Mouse (Mus musculus): ENCODE measurements around the gene Ctc1. TPM values are rescaled to one million over a fixed set of nuclear protein-coding genes. Genes with fewer than 3 reads are reported as not detected.

Gene Ctc1
- polyA plus RNA-seq, 1 experiment: 27.5 TPM

DNA sequence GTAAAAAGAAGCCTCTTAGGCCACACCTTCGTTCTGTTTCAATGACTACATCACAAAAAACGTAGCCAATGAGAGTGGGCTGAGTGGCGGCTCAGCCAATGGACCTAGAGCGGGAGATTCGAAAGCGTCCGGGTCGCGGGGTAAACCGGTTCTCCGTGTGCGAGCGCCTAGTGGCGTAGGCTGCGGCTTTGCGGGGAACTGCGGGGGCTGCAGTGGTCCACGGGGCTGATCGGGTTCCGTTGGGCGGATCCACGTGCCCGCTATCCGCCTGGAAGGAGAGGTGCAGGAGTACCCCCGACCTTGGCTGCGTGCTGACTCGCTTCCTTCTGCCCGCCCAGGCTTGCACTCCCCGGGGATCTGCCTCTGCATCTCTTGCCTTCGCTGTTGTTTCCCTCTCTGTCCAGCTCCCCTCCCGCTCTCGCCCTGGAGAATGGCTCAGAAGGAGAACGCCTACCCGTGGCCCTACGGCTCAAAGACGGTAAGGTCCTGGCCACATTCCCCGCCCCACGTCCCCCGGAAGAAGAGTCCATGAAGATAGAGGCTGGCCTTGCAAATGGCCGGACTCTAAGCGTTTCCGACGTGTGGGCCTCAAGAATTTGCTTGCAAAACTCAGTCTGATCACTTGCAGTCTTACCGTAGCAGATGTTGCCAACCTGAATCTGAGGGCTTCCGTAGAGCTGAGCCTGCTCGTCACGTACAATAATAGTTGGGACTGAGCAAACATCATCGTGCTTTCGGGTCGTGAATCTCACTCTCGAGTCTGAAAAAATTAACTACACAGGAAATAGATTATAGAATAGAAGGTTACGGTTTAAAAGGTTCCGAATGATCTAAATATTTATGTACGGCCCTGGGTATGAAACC, 30.1 kb downstream of the Ctc1 start, which contains the start of gene Aurkb:
Aurkb (plus strand) TSS at position 117 of the 864 bp plus-strand sequence.
- under 1% methylated on average over 54 of the region's 54 CpGs for WGBS
- DNase-seq (ENCODE audit: low read depth, low spot score): no peak

DNA sequence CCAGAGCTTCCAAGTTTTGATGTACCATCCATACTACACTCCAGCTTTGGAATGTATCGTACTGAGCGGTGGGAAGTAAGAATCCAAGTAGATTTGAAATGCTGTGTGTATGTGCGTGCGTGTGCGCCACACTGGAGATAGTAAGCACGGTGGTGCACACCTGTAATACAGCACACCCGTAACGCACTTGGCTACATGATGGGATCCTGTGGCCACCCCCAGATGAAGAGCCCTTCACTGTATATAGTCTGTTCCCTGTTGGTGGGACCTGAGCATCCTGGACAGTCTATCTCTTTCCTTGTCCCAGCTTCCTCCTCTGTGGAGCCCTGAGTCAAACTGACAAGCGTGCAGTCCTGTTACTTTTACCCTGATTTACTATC, 30.7 kb downstream of the Ctc1 start:
- 6% methylated on average over 9 of the region's 9 CpGs for WGBS
- DNase-seq (ENCODE audit: low read depth, low spot score): no peak

DNA sequence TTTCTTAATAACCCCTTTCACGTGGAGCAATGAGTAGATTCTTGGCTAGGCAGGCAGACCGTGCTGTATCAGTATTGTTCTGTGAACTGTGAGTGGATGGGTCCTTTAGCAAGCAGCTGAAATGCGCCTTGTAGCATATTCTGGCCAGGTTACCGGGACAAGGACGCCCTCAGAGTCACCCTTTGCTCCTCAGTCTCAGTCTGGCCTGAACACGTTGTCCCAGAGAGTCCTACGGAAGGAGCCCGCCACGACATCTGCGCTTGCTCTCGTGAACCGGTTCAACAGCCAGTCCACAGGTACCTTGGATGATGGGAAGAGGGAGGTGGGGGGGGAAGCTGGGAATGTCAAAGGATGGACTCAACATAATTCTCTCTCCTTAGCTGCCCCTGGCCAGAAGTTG, 31.9 kb downstream of the Ctc1 start:
- DNase-seq (ENCODE audit: low read depth, low spot score): no peak
- 86% methylated on average over 12 of the region's 12 CpGs for WGBS

DNA sequence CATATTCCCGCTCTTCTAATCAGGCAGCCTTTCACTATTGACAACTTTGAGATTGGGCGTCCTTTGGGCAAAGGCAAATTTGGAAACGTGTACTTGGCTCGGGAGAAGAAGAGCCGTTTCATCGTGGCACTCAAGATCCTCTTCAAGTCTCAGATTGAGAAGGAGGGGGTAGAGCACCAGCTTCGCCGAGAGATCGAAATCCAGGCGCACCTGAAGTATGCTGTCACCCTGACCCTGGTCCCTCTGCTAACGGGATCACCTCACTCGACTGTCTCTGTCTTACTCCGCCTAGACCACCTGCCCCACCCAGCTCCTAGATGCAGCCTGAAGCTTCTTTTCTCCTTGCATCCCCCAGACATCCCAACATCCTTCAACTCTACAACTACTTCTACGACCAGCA, 32.4 kb downstream of the Ctc1 start:
- WGBS: 91% methylated on average over 14 of the region's 14 CpGs
- no peak for DNase-seq (ENCODE audit: low read depth, low spot score)

DNA sequence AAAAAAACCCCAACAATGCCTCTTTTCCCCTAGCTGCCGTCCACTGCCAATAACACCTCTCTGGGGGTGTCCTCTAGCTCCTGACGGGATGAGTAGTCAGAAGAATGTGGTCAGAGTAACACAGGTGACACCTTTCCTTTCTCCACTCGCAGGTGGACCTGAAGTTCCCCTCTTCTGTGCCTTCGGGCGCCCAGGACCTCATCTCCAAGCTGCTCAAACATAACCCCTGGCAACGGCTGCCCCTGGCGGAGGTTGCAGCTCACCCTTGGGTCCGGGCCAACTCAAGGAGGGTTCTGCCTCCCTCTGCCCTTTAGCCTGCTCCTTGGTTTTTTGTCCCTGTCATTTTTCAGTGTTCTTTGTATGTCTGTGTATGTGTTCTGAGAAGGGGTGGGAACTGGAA, 35.0 kb downstream of the Ctc1 start:
- no peak for DNase-seq (ENCODE audit: low read depth, low spot score)
- 92% methylated on average over 8 of the region's 8 CpGs for WGBS

DNA sequence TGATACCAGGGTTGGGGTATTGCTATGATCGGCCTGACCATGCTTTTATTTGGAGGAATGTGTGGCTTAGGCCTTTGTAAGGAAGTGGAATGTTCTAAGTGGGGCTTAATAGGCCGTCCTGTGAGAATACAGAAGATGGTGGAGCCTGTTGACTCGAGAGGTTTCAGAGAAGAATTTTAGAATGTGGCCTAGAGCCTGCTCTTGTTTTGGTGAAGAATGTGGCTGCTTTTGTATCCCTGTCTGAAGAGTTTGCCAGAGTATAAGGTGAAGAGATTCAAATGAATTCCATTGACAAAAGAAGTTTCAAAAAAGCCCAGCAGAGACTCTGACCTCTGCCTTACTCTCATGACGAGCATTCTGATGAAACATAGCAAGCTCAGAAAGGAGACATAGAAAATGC, 36.1 kb downstream of the Ctc1 start:
- WGBS: 85% methylated on average over 4 of the region's 4 CpGs
- DNase-seq (ENCODE audit: low read depth, low spot score): no peak

DNA sequence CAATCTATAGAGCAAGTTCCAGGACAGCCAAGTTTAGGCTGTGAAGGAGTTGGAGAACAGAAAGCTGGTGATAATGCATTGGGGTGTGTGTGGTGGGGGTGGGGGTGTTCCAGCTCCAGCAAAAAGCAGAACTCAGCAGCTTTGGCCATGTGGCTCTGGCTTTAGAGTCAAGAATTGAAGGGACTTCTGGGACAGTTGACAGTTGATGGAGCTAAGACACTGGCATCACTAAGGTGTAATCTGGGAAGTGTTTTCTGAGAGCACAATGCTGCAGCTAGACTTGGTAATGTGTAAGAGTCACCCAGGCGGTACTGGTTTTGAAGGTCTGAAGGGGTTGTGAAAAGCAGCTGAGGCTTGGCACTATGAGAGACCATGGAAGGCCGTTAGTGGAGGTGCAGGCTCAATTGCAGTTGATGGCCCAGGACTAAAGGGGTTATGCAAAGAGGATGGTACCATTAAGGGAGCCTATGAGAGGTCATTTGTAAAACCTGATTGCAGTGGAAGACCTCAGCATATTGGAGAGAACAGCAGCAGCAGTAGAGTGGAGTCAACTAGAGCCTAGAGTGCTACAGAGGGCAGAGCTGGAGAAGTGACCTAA, 37.2 kb downstream of the Ctc1 start:
- WGBS: 89% methylated on average over 2 of the region's 2 CpGs
- DNase-seq (ENCODE audit: low read depth, low spot score): no peak

DNA sequence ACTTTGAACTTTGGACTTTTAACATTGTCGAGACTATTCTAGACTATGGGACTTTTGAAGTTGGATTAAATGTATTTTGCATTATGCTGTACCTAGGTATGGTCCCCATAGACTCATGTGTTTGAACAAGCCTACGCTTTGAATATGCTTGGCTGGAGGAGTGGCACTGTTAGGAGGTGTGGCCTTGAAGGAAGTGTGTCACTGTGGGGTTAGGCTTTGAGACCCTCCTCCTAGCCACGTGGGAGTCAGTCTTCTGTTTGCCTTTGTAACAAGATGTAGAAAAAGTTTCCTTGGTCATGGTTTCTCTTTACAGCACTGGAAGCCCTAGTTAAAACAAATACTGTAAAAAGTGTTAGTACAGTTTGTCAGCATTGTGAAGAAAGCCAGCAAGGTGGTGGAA, 38.1 kb downstream of the Ctc1 start:
- no peak for DNase-seq (ENCODE audit: low read depth, low spot score)
- WGBS: 32% methylated on average over 3 of the region's 3 CpGs

DNA sequence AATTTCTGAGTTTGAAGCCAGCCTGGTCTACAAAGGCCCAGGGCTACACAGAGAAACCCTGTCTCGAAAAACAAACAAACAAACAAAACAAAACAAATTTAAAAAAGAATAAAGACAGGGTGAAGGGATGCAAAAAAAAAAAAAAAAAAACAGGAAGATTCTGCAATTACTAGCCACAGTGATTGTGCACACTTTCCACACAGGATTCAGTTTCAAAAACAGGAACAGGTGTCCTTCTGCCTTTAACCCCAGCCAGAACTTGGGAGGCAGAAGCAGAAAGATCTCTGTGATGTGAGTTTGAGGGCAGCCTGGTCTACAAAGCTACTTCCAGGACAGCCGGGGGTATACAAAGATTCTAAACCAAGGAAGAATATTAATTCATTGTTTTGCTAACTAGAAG, 42.6 kb downstream of the Ctc1 start:
- WGBS: 60% methylated on average over 2 of the region's 2 CpGs
- no peak for DNase-seq (ENCODE audit: low read depth, low spot score)

DNA sequence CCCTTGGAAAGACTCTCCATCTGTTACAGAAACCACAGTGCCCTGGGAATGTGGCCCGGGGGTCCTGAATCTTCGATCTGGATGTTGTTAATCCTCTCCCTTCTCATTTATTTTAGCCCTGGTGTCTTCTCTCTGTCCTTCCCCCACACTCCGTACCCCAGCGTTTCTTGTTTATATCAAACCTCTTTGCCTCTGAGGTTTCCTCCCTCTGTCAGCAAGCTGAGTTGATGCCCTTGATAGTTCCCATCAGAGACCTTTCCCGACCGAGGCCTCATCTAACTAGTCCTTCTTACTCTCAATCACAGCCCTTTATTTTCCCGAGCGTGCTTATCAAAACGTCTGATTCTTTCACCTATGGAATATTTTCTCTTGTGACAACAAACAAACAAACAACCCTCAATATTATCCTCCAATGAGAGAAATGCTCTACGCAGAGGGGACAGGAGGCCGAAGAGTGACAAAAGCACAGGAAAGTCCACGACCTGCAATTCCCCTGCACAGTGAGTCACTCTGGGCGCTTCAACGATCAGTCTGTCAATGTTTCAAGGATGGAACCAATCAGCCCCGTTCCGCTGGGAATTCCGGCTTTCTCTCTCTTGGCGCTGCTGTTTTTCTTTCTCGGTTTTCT, 43.1 kb downstream of the Ctc1 start:
- WGBS: under 1% methylated on average over 19 of the region's 19 CpGs
- no peak for DNase-seq (ENCODE audit: low read depth, low spot score)

DNA sequence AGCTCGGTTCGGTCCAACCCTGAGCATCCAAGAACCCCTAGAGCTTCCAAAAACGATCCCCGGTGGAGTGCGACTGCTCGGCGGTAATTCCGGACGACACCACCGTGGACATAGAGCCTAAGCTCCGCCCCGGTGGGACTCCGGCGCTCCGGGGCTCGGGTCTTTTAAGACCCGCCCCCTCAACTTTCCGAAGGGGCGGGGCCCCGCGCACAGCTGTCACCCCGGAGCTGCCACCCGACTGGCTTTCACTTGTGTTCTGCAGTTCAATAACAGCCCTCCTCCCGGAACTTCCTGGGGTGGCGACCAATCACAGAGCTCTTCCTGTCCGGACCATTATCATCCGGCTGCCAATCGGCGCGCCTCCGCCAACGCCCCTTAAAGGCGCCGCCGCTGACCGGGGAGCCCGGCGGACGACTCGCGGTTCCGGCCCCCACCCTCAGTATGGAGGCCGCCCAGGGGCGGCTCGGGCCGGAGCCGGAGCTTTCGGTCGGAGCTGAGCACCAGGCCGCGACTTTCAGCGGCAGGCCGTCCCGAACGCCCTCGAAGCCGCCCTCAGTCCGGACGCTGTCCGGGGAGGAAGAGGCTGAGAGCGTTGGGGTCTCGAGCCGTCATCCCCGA, 43.8 kb downstream of the Ctc1 start, which contains the start of gene Borcs6:
Borcs6 (plus strand) TSS at position 361 of the 618 bp plus-strand sequence.
- DNase-seq (ENCODE audit: low read depth, low spot score): no peak
- under 1% methylated on average over 64 of the region's 64 CpGs for WGBS

DNA sequence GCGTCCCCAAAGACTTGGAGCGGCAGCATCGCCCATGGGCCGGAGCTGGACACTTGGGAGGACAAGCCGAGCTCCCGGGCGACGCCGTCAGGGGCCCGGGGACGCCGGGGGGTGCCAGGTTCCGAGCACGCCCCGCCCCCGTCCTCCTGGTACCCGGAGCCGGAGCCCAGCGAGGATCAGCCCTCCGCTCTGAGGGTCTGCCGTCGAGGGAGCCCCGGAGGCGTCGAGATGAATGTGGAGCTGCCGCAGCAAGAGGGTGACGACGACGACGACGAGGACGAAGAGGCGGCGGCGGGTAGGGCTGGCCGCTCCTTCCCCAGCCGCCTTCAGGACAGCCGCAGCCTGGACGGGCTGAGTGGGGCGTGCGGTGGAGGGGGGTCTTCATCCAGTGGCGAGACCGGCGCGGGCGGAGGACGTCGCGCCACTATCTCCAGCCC, 44.3 kb downstream of the Ctc1 start:
- WGBS: under 1% methylated on average over 49 of the region's 49 CpGs
- no peak for DNase-seq (ENCODE audit: low read depth, low spot score)

DNA sequence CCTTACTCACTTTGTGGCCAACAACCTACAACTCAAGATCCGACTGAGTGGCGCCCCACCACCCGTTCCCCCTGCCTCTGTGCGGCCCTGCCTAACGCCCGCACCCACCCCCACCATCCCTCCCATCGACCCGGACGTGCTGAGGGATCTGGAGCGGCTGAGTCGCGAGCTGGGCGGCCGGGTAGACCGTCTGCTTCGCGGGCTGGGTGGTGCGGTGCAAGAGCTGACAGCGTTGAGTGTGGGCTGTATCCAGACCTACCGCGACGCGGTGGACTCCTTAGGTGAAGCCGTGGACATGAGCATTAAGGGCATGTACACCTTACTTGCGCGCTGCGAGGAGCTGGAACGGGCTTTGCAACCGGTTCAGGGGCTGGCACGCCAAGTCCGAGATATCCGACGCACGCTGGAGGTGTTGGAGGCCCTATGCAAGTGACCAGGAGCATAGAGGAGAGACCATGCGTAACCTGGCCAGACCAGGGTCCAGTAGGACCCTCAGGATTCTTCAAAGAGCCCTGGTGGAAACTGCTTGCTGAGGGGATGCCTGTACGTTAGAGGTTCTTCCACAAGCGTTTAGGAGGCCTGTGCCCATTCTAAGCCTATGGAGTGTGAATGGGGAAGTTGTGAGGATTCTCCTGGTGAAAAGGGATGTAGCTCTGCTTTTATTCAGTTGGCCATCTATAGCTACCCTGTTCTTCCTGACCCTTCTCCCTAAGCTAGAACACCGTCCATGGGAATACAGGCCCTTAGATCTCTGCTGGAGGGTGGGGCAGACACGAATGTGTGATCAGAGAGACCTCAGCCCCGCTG, 44.9 kb downstream of the Ctc1 start:
- 3% methylated on average over 40 of the region's 40 CpGs for WGBS
- no peak for DNase-seq (ENCODE audit: low read depth, low spot score)

DNA sequence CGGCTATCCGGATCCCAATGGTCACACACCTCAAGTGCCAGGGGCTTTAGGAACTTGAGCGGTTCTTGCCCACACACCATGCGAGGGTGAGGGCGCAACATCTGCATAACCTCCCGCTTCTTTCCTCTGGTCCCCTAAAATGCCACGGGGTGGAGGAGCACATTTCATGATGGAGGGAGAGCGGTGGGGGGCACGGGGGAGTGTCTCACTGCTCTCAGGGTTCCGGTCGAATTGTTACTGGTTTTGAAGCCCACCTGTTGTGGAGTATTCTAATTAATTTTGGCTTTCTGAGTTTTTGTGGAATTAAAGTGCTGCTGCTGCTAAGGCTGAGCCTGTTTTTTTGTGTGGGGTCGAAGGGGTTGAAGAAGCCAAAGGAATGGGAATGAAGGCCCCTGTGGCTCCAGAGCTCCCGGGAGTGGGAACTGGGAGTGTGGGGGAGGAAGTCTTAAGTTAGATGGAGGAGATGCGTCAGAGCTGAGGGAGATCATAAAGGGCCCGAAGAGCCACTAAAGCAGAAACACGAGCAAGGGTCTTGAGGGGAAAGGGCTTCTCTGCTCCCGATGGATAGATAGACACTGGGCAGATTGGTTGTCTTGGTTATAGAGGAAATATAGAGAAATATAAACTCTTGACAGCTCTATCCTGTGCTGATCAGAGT, 45.7 kb downstream of the Ctc1 start:
- DNase-seq (ENCODE audit: low read depth, low spot score): no peak
- WGBS: 47% methylated on average over 17 of the region's 17 CpGs

DNA sequence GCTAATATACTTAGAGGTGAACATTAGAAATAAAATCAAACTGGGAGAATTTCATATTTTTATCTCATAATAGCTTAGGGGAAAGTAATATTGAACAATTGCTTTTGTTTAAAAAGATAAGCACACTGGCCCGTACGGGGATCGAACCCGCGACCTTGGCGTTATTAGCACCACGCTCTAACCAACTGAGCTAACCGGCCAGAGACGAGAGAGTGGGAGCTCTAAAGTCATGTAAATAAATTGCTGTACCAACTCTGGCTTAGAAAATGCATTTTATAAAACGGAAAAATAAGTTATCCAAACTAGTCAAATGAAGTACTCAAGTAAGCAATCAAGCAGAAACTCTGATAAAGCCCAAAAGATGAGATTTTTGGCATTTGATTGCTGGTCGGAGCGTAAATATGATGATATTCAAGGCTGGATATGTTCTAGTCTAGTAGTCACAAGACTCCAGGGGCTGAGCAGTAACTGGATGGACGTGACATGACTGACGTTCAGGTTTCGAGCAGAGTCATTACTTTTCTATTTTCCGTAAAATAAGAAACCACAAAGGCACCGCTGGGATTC, 46.6 kb downstream of the Ctc1 start:
- 2% methylated on average over 17 of the region's 17 CpGs for WGBS
- DNase-seq (ENCODE audit: low read depth, low spot score): no peak

DNA sequence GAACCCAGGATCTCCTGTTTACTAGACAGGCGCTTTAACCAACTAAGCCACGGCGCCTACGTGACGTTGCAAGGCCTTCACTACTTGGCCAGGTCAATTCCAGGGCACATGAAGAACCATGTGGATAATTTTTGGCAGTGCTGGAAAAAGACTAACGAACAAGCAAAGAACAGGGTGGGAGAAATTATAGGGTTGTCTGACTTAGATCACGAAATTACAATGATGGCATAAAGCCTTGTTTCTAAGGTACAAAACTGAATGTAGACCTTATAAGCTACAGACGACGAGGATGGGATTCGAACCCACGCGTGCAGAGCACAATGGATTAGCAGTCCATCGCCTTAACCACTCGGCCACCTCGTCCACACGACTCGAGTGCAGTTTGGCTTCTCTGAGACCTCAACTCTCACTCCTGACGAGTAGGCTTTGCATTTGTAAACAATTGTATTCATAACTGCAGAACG, 47.1 kb downstream of the Ctc1 start:
- no peak for DNase-seq (ENCODE audit: low read depth, low spot score)
- WGBS: under 1% methylated on average over 19 of the region's 19 CpGs

DNA sequence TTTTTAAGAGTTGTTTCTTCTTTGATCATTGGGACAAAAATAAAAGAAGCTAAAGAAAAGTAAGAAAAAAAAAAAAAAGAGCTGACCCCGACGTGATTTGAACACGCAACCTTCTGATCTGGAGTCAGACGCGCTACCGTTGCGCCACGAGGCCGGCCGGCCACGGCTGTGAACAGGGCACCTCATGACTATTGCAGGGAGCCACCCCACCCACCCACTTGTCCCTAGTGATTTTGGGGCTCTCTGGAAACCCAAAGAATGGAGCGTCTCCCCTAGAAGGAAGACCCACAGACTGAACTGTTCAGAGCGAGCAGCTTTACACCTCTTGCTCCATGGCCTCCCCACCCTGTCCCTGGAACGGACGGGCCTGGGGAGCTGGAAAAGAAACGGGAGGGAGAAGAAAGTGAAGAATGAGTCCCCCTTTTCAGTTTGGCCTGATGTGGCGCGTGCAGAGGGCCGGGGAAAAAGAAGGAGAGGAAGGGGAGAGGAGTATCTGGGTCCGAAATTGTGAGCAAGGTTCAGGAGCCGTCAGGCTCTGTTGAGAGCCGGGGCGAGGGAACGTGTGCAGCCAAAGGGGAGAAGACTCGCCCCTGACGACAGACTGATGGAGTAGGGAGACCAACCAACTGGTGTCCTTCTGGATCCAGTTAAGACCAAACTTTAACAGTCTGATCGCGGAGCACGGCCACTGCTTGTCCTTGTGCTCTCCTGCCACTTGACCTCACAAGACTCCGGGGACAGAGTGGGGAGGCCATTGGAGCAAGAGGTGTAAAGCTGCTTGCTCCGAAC, 47.9 kb downstream of the Ctc1 start:
- no peak for DNase-seq (ENCODE audit: low read depth, low spot score)
- 1% methylated on average over 31 of the region's 31 CpGs for WGBS
